Mouse (Mus musculus) mouse embryonic stem cell (cell line): ENCODE data around the gene Tshz2.

ENCODE experiments used
- in situ Hi-C, 2 experiments: fragments of 300-500 bp; cut with MboI; formaldehyde crosslinking; loops; 1 replicate in 1 of 2; 3 replicates in 1 of 2; pipeline ENCODE4 v1.14.3; 2019 to 2020; ENCODE audit warnings: low sequenced_read_pairs in 2 of 2, low pct_unique_long_range_greater_than_20kb in 1 of 2, mixed read lengths in 1 of 2; ENCODE audit not compliant: unreplicated experiment in 1 of 2

Gene Tshz2

DNA sequence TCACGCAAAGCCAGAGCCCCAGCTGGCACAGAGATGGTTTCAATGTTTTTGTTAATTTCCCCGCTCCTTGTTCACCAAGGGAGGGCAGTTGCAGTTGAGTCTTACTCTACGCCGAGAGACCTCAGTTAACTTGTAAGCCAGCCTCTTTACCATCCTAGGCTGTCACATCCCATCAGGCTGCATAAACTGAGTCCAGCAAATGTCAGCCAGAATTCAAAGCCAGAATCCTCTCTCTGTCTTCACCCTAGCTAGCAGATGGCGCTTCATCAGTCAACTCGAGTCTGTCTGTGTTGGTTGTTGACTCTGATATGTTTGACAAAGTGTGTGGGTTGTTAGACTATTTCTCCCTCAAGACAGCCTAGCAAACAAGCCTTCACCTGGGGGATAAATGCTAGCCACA is 110.5 kb downstream of the Tshz2 start:
- in situ Hi-C loops = no loop called here

DNA sequence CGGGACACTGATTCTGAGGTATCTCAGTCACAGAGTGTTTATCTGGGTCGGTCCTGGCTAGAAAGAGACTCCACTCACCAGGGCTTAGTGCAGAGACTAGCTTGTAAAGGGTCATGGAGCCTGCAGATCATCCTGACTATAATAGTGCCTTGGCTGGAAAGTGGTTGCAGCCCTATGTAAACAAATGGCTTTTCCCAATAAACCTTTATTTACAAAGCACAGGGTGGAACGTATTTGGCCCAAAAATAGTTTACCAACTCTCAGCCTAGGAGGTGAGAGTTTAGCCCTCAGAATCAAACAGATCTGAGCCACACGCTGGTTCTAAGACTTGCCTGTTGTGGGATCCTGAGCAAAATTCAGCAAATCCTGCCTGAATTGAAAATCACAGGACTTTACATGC is 111.1 kb downstream of the Tshz2 start:
- in situ Hi-C loops = no loop called here

DNA sequence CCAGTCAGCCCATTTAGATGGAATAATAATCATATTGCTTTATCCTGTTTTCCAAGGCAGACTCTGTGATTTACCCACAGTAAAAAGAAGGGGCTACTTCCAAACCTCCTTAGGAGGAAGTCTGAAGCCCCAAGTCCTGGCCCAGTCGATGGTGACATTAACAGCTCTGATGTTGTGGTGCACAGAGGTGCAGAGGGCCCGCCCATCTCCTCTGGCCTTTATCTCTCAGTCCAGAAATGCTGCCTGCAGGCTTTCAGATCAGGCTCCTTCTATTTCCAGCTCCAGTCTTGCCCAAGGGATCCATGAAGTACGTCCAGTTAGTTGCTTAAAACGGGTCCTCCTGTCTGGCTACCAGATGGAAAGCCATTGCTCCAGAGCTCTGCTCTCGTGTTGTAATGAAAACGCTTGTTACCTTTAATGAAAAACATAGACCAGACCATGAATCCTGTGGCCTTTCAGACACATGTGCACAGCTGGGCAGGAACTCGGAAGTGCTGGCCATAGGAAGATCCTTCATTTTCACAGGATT is 114.4 kb downstream of the Tshz2 start:
- in situ Hi-C loops = no loop called here

GRCm38 (mm10) chr2:169749331-169749945 is 116.6 kb downstream of the Tshz2 start:
- in situ Hi-C loops = no loop called here

DNA sequence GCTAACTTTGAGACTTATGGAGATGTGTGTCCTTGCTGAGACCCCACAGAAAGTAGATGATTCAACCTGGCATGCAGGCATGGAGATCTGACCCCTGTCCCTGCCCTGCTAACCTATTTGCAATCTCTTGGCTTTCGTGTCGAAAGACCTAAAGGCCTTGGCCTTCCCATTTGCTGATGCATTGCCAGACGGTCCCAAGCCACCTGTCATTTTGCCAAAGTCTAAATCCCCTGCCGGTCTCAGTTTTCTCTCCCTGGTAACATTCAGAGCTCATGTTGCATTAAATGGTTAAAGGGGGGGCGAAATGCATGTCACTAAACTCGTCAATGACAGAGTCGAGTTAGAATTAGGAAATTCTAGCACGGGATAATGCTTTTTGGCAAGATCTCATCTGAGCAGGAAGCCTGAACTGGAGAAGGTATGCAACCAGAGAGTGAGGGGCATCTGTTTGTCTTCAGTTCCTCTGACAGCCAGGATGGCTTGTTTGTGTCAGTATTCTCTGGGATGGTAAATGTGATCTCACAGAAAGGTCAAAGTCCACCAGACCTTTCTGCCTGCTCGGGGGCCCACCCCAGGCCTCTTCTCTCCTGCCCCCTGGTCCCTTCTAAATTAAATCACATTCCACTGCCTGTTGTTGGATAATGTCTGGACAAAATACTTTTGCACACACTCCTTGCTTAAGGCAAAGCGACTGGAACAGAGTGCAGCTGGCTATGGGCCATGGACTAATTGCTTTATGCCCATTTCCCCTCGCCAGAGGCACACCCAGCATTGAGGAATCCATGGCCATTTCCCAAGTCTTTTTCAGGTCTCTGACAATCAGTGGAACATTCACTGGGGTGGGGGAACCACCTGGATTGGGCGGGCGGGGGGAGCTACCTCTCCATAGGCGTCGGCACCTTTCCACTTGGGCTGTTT is 118.0 kb downstream of the Tshz2 start:
- in situ Hi-C loops = no loop called here

- in situ Hi-C loops = no loop called here
Observed at GRCm38 (mm10) chr2:169752126-169752525, 119.3 kb downstream of the Tshz2 start.

GRCm38 (mm10) chr2:169753432-169753831 is 120.6 kb downstream of the Tshz2 start:
- in situ Hi-C loops = no loop called here

DNA sequence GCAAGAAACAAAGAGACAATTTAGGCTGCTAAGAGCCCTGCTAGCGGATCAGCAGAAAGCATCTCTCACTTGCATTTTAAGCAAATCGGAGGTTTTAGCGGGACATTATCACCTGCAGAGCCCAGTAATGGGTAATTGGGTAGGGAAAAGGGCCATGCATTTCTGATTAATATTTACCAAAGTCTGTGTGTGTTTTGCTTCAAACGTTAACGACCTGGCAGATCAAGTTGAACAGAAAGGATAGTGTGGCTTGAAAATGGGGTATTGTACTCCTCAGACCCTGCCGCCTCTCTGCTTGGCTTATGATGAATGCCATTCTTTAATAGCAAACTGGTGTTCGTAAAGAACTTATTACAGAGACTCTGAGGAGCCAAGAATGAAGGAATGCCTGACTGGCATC is 122.3 kb downstream of the Tshz2 start:
- in situ Hi-C loops = no loop called here

- in situ Hi-C loops = no loop called here
Observed at GRCm38 (mm10) chr2:169758120-169758519, 125.3 kb downstream of the Tshz2 start.

DNA sequence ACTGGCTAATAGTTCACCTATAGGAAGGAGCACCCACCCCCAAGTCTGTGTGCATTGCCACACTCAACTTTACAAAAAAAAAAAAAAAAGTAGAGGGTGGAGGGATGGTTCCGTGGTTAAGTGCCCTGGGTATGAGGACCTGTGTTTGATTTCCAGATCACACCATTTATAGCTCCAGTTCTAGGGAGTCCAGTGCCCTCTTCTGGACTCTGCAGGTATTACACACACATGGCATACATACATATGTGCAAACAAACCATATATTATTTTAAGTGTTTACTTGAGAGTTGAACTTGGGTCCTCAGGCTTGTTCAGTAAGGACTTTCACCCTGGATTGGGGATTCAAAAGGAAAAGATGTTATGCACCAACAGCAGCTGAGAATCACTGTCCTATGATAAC is 127.3 kb downstream of the Tshz2 start:
- in situ Hi-C loops = no loop called here

GRCm38 (mm10) chr2:169761726-169762125 is 128.9 kb downstream of the Tshz2 start:
- in situ Hi-C loops = no loop called here

GRCm38 (mm10) chr2:169762301-169762700 is 129.5 kb downstream of the Tshz2 start:
- in situ Hi-C loops = no loop called here

GRCm38 (mm10) chr2:169763716-169764115 is 130.9 kb downstream of the Tshz2 start:
- in situ Hi-C loops = no loop called here

DNA sequence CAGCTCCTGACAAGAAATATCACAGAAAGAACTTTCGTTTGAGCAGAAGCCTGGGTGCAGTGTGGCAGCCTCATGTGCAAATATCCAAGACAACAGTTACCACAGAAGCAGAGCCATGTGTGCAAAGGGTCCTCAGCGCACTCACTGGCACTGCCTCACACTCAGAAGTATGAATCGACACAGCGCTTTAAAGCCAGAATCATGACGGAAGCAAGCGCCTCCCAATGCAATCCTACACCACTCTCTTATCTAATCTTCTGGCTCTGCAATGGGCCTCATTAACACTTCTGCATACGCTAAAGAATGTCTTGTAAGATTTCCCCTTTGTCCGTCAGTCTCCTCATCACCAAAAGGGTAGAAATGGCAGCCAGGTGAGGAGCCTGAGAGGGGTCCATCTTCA is 133.4 kb downstream of the Tshz2 start:
- in situ Hi-C loops = no loop called here

DNA sequence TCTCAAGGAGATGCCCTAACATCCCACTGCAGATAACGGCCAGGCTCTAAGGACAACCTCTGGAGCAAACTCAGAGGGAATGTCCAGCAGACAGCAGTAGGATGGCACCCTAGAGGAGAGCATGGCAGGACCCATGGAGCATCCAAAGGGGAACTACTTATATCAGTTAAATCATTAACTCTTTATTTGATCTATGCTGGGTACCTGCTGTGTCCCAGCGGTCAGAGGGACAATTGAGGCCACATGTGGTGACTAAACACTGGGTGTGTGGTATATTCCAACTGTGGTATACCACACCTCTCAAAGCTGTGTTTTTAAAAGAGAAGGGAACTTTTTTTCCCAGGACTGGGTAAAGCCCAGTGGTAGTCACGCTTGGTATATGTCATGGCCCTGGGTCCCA is 134.5 kb downstream of the Tshz2 start:
- in situ Hi-C loops = no loop called here

GRCm38 (mm10) chr2:169775078-169775477 is 142.3 kb downstream of the Tshz2 start:
- in situ Hi-C loops = no loop called here

GRCm38 (mm10) chr2:169777242-169777641 is 144.4 kb downstream of the Tshz2 start:
- in situ Hi-C loops = no loop called here

DNA sequence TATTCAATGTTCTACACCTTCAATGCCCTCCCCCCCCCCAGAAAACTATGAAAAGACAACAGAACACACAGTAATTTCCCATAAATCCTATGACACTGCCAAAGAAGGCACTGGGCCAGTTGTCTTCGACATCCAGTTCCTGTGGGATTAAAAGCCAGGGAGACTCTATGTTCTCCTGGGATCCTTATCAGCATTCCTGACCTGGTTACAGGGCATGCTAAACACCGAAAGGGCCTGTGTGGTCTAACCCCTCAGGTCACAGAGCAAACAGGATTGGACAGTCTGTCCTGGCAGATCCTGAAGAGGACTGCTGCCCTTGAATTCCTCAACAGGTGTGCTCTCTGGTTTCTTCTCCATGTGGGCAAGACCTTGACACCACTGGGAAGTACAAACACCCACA is 145.0 kb downstream of the Tshz2 start:
- in situ Hi-C loops = no loop called here

DNA sequence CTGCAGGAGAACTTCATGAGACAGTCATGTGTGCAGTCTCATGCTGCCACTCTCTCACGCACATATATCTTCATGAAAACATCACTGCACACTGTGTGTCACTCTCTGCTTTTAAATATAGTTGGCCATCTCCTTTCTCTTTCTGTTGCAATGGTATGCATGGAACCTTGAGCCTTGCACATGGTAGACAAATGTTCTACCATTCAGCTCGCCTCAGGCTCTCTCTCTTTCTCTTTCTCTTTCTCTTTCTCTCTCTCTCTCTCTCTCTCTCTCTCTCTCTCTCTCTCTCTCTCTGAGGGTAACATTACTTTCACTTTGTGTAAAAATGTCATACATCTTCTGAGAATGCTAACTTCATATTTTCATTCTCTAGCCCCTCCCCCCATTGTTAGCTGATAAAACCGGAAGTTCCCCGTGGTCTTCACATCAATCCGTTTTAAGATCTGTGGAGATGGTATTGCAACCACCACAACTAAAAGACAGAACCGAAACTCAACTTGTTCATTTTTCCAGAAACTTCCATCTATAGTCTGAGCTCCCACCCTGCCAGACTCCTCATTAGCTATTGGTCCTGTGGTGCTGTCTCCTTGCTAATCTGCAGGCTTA is 146.0 kb downstream of the Tshz2 start:
- in situ Hi-C loops = no loop called here
